Mouse (Mus musculus): Measurements from ENCODE around the gene Tob1.

DNA sequence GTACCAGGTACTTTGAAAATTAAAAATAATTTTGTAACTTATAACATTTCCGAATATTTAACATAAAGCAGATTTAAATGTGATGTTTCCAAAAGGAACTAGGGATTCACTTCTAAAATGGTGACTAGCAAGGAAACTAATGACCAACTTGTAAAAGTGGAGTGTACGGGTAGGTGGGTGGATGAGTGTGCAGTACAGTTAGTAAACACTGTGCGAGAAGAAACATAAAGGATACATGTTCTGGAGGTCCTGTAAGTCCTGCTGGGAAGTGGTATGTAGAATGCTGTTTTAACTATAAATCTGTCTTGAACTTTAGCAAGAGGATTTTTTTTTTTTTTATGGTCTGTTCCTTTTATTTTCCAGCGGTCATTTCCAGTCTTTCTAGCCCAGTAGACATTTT is 1.7 kb downstream of the Tob1 start:
- TF ChIP-seq EP300 (IDR thresholded peaks at IDR 0.05; ENCODE audit: low read depth) (no peak), CTCF (IDR thresholded peaks at IDR 0.05; ENCODE audit: low read depth) (no peak)
